ENCODE assay signal across 10 mouse cellular contexts in genomic region chr13:90896098-90896497, GRCm38 (mm10). TPM values are rescaled to one million over a fixed set of nuclear protein-coding genes. Genes with fewer than 3 reads are reported as not detected.
A peak's percentile ranks its signal among the peaks of the same experiment; 100 is the strongest.
DNase-seq lines count a peak whose midpoint lies in the region.
"Had no signal": no experiment of that assay in that cellular context is flagged by ENCODE, and none has a peak within 500 bp of the region (broad histone marks: within the 10 kb centered on the region; RNA-seq: fewer than 3 reads in every experiment).

No protein-coding gene starts in this region.

- peak; percentile 13 for DNase-seq in kidney, postnatal 10 days
- no peak for DNase-seq in kidney, postnatal 25 days
- peak; percentile 11 for DNase-seq in cerebellum, adult 9-10 months
- peak; percentile 22 to 56 for DNase-seq in gastrocnemius, postnatal 36 days
- peak; percentile 58 for DNase-seq in right cerebral cortex, postnatal 14 days
- DNase-seq in ovary, adult 18-20 months (ENCODE audit: low spot score), result no peak
- no peak for DNase-seq in heart, postnatal 14 days
- DNase-seq: kidney, adult 9 months had no signal

- intact Hi-C loops in gastrocnemius, postnatal 36 days (cut with DNase I), result no loop called here
- intact Hi-C loops in heart, postnatal 14 days (cut with DNase I), result no loop called here

RNA-seq across cellular contexts. Expression of gene Atp6ap1l, which starts 9.1 kb away (rescaled TPM):
- not detected for total RNA-seq in gastrocnemius, postnatal 36 days (2021)
- total RNA-seq in heart, postnatal 14 days (2021), result under 1 TPM; 0.49 to 0.69 TPM
- total RNA-seq: G1E; liver, adult 2 months had no signal

RNA-seq across cellular contexts. Expression of gene Rps23, which starts 26.7 kb away (rescaled TPM):
- 100 to 1,000 TPM; 142 to 205 TPM for total RNA-seq in gastrocnemius, postnatal 36 days (2021)
- 100 to 1,000 TPM; 165 to 185 TPM for total RNA-seq in heart, postnatal 14 days (2021)

Comparison
In these comparisons a context has a peak if more than half of its experiments do, and no peak if none do; other contexts are left out.
1. DNase-seq: peak in kidney, postnatal 10 days (single experiment), cerebellum, adult 9-10 months (single experiment), gastrocnemius, postnatal 36 days (2 of 2) and right cerebral cortex, postnatal 14 days (single experiment); none in kidney, postnatal 25 days (0 of 2), ovary, adult 18-20 months (single experiment) and heart, postnatal 14 days (0 of 2).